Mouse (Mus musculus) neural tube, embryonic 15.5 days (tissue): Measurements from ENCODE around the gene Rapgef3. TPM values are rescaled to one million over a fixed set of nuclear protein-coding genes. Genes with fewer than 3 reads are reported as not detected.
A peak's percentile ranks its signal among the peaks of the same experiment; 100 is the strongest.

Source experiments
- ATAC-seq: fragments of 200-750 bp; cut with Nextera tagmentation; 2 replicates; pipeline ENCODE4 v1.8.0; 2017; ENCODE audit warnings: mild to moderate bottlenecking, moderate TSS enrichment, moderate library complexity; ENCODE audit not compliant: low FRiP score
- H3K27ac ChIP-seq: fragments of 300-500 bp; sonication (generic); replicated peaks from 2 replicates; pipeline ENCODE4 v1.5.1; 2015; ENCODE audit warnings: mild to moderate bottlenecking, inconsistent platforms
- H3K27me3 ChIP-seq: fragments of 300-500 bp; sonication (generic); replicated peaks from 2 replicates; pipeline ENCODE4 v1.6.1; 2015; ENCODE audit warnings: inconsistent platforms
- H3K36me3 ChIP-seq: fragments of 300-500 bp; sonication (generic); 2 replicates; pipeline ENCODE4 v1.6.1; 2015; ENCODE audit warnings: inconsistent platforms
- H3K4me1 ChIP-seq: fragments of 300-500 bp; sonication (generic); 2 replicates; pipeline ENCODE4 v1.6.1; 2015; ENCODE audit warnings: inconsistent platforms
- H3K4me2 ChIP-seq: fragments of 300-500 bp; sonication (generic); 2 replicates; pipeline ENCODE4 v1.6.1; 2015; ENCODE audit warnings: inconsistent platforms, mild to moderate bottlenecking, moderate library complexity
- H3K4me3 ChIP-seq: fragments of 300-500 bp; sonication (generic); replicated peaks from 2 replicates; pipeline ENCODE4 v1.5.1; 2015; ENCODE audit warnings: mild to moderate bottlenecking, inconsistent platforms
- H3K9ac ChIP-seq: fragments of 300-500 bp; sonication (generic); replicated peaks from 2 replicates; pipeline ENCODE4 v1.6.1; 2015; ENCODE audit warnings: mild to moderate bottlenecking, inconsistent platforms
- H3K9me3 ChIP-seq: fragments of 300-500 bp; sonication (generic); replicated peaks from 2 replicates; pipeline ENCODE4 v1.6.1; 2016; ENCODE audit warnings: inconsistent platforms
- WGBS: fragments of 180-500 bp; shearing (Covaris S2); methylation state at CpG from one replicate; pipeline ENCODE4 v1.1.7; 2015; ENCODE audit warnings: mixed read lengths; 5-methylcytosine and 5-hydroxymethylcytosine counted together
- polyA plus RNA-seq: library from polyadenylated mRNA; unstranded; fragments of >200 nt; fragmentation: Nextera tagmentation; extraction: Ambion mirVana; gene quantifications from 2 replicates; pipeline ENCODE4 v1.2.1, GENCODE M21; 2015

The Rapgef3 gene
- polyA plus RNA-seq, 1 experiment from 2014 or later, result 12.5 TPM

GRCm38 (mm10) chr15:97766194-97766593 is 1.6 kb downstream of the Rapgef3 start:
- 5% methylated on average over 8 of the region's 8 CpGs for WGBS
- peak overlapping the region; percentile 46 for H3K4me3 ChIP-seq
- peak overlapping the region; percentile 46 for H3K9ac ChIP-seq
- H3K27me3 ChIP-seq, result peaks cover 11% of the 10 kb centered on the region
- peak overlapping the region; percentile 90 for H3K4me2 ChIP-seq
- peaks cover 45% of the 10 kb centered on the region for H3K4me1 ChIP-seq
- H3K27ac ChIP-seq, result peak overlapping the region; percentile 72
- no peaks in the 10 kb centered on the region for H3K9me3 ChIP-seq
- H3K36me3 ChIP-seq, result no peaks in the 10 kb centered on the region
- peak; percentile 35; the same call in 1 of the 2 replicates for ATAC-seq

GRCm38 (mm10) chr15:97765090-97765794 is 2.5 kb downstream of the Rapgef3 start:
- ATAC-seq, result no peak
- Histone ChIP-seq H3K4me1 (peaks cover 45% of the 10 kb centered on the region), H3K27me3 (peaks cover 10% of the 10 kb centered on the region), H3K9ac (no peak overlapping the region), H3K4me3 (peak overlapping the region; percentile 17; the same call in 1 of the 2 replicates), H3K27ac (peak overlapping the region; percentile 60; the same call in 1 of the 2 replicates), H3K36me3 (0 out of 2 replicates have a peak, but pooled peaks cover 4% of the 10 kb centered on the region), H3K4me2 (peak overlapping the region; percentile 90), H3K9me3 (no peaks in the 10 kb centered on the region)
- WGBS, result 33% methylated on average over 13 of the region's 13 CpGs

- peaks cover 7% of the 10 kb centered on the region; the same call in 1 of the 2 replicates for H3K36me3 ChIP-seq
- H3K4me1 ChIP-seq, result peaks cover 45% of the 10 kb centered on the region
- H3K9ac ChIP-seq, result no peak overlapping the region
- H3K9me3 ChIP-seq, result no peaks in the 10 kb centered on the region
- no peak overlapping the region for H3K27ac ChIP-seq
- 83% methylated on average over 2 of the region's 2 CpGs for WGBS
- ATAC-seq, result no peak
- H3K27me3 ChIP-seq, result peaks cover 3% of the 10 kb centered on the region
- H3K4me3 ChIP-seq, result no peak overlapping the region
- no peak overlapping the region for H3K4me2 ChIP-seq
Measured at GRCm38 (mm10) chr15:97764532-97764931, 3.2 kb downstream of the Rapgef3 start.

- WGBS, result 60% methylated on average over 9 of the region's 9 CpGs
Measured at GRCm38 (mm10) chr15:97763256-97764049, 4.3 kb downstream of the Rapgef3 start.

GRCm38 (mm10) chr15:97762733-97763132 is 5.0 kb downstream of the Rapgef3 start:
- Histone ChIP-seq H3K4me1 (peaks cover 33% of the 10 kb centered on the region), H3K27ac (no peak overlapping the region), H3K4me2 (no peak overlapping the region), H3K9ac (no peak overlapping the region), H3K4me3 (no peak overlapping the region), H3K36me3 (peaks cover 21% of the 10 kb centered on the region), H3K9me3 (no peaks in the 10 kb centered on the region), H3K27me3 (no peaks in the 10 kb centered on the region; the same call in 1 of the 2 replicates)
- 76% methylated on average over 9 of the region's 9 CpGs for WGBS
- no peak for ATAC-seq

More at GRCm38 (mm10) chr15:97763256-97764049, 4.3 kb downstream of the Rapgef3 start:
- Histone ChIP-seq H3K4me1 (peaks cover 41% of the 10 kb centered on the region), H3K4me3 (no peak overlapping the region), H3K9me3 (no peaks in the 10 kb centered on the region), H3K4me2 (no peak overlapping the region), H3K36me3 (peaks cover 15% of the 10 kb centered on the region; the same call in 1 of the 2 replicates), H3K27ac (no peak overlapping the region), H3K27me3 (no peaks in the 10 kb centered on the region; the same call in 1 of the 2 replicates), H3K9ac (no peak overlapping the region)
- ATAC-seq, result no peak

- Histone ChIP-seq H3K36me3 (peaks cover 24% of the 10 kb centered on the region), H3K4me3 (no peak overlapping the region), H3K9me3 (no peaks in the 10 kb centered on the region), H3K4me2 (no peak overlapping the region), H3K27ac (no peak overlapping the region), H3K4me1 (peaks cover 20% of the 10 kb centered on the region), H3K27me3 (no peaks in the 10 kb centered on the region), H3K9ac (no peak overlapping the region)
- WGBS, result 55% methylated on average over 13 of the region's 13 CpGs
- ATAC-seq, result no peak
Measured at GRCm38 (mm10) chr15:97761438-97761837, 6.3 kb downstream of the Rapgef3 start.

- no peaks in the 10 kb centered on the region for H3K9me3 ChIP-seq
- no peaks in the 10 kb centered on the region for H3K27me3 ChIP-seq
- H3K36me3 ChIP-seq, result peaks cover 24% of the 10 kb centered on the region
- H3K27ac ChIP-seq, result no peak overlapping the region
- no peak overlapping the region for H3K4me3 ChIP-seq
- peaks cover 17% of the 10 kb centered on the region for H3K4me1 ChIP-seq
- ATAC-seq, result no peak
- H3K4me2 ChIP-seq, result no peak overlapping the region
- whole genome bisulfite sequencing, result 63% methylated on average over 5 of the region's 5 CpGs
- H3K9ac ChIP-seq, result no peak overlapping the region
Measured at GRCm38 (mm10) chr15:97760952-97761351, 6.8 kb downstream of the Rapgef3 start.

GRCm38 (mm10) chr15:97760006-97760405 is 7.8 kb downstream of the Rapgef3 start:
- peaks cover 24% of the 10 kb centered on the region for H3K36me3 ChIP-seq
- WGBS, result 82% methylated on average over 9 of the region's 9 CpGs
- no peaks in the 10 kb centered on the region for H3K27me3 ChIP-seq
- no peak overlapping the region for H3K27ac ChIP-seq
- no peaks in the 10 kb centered on the region for H3K9me3 ChIP-seq
- H3K9ac ChIP-seq, result no peak overlapping the region
- no peak overlapping the region for H3K4me3 ChIP-seq
- no peak overlapping the region for H3K4me2 ChIP-seq
- H3K4me1 ChIP-seq, result peaks cover 23% of the 10 kb centered on the region
- no peak for ATAC-seq

- Histone ChIP-seq H3K27ac (no peak overlapping the region), H3K9me3 (no peaks in the 10 kb centered on the region), H3K27me3 (no peaks in the 10 kb centered on the region), H3K4me3 (no peak overlapping the region), H3K4me1 (peaks cover 15% of the 10 kb centered on the region), H3K36me3 (peaks cover 21% of the 10 kb centered on the region), H3K4me2 (no peak overlapping the region), H3K9ac (no peak overlapping the region)
- 53% methylated on average over 8 of the region's 8 CpGs for WGBS
- ATAC-seq, result no peak
Measured at GRCm38 (mm10) chr15:97755361-97755760, 12.4 kb downstream of the Rapgef3 start.

GRCm38 (mm10) chr15:97754476-97754875 is 13.3 kb downstream of the Rapgef3 start:
- H3K4me2 ChIP-seq, result no peak overlapping the region
- no peak for ATAC-seq
- no peak overlapping the region for H3K27ac ChIP-seq
- peaks cover 17% of the 10 kb centered on the region for H3K36me3 ChIP-seq
- no peak overlapping the region for H3K4me3 ChIP-seq
- no peaks in the 10 kb centered on the region for H3K27me3 ChIP-seq
- 61% methylated on average over 6 of the region's 6 CpGs for whole genome bisulfite sequencing
- peaks cover 20% of the 10 kb centered on the region for H3K4me1 ChIP-seq
- H3K9me3 ChIP-seq, result no peaks in the 10 kb centered on the region
- no peak overlapping the region for H3K9ac ChIP-seq

GRCm38 (mm10) chr15:97752491-97752890 is 15.3 kb downstream of the Rapgef3 start:
- peaks cover 20% of the 10 kb centered on the region for H3K4me1 ChIP-seq
- ATAC-seq, result no peak
- H3K9ac ChIP-seq, result no peak overlapping the region
- no peaks in the 10 kb centered on the region for H3K27me3 ChIP-seq
- H3K36me3 ChIP-seq, result 0 out of 2 replicates have a peak, but pooled peaks cover under 1% of the 10 kb centered on the region
- H3K4me3 ChIP-seq, result no peak overlapping the region
- no peak overlapping the region for H3K4me2 ChIP-seq
- no peaks in the 10 kb centered on the region for H3K9me3 ChIP-seq
- H3K27ac ChIP-seq, result no peak overlapping the region
- 96% methylated on average over 5 of the region's 5 CpGs for WGBS
